Mouse (Mus musculus) MEL (cell line): ENCODE results near the gene Rbck1. TPM values are rescaled to one million over a fixed set of nuclear protein-coding genes. Genes with fewer than 3 reads are reported as not detected.

Experiments used
- DNase-seq: peaks from one replicate; pipeline ENCODE4 v3.0.0; 2011; ENCODE audit warnings: low read depth, low spot score
- H3K27ac ChIP-seq: 2 replicates; pipeline ENCODE4 v1.5.1; 2012; ENCODE audit warnings: low read depth, mild to moderate bottlenecking, control low read depth, low read length, moderate library complexity; ENCODE audit not compliant: control insufficient read depth
- H3K27me3 ChIP-seq, 2 experiments: fragments of 150-350 bp in 1 of 2; sonication (generic) in 1 of 2; 2 replicates each; pipeline ENCODE4 v1.6.1; 2012; ENCODE audit warnings: low read length in 2 of 2, mild to moderate bottlenecking in 2 of 2, improper control_type of control experiment in 1 of 2, moderate library complexity in 1 of 2; ENCODE audit not compliant: insufficient read depth in 2 of 2, control insufficient read depth in 1 of 2
- H3K36me3 ChIP-seq, 2 experiments: 2 replicates each; pipeline ENCODE4 v1.6.1; 2012 to 2014; ENCODE audit warnings: low read length in 2 of 2, improper control_type of control experiment in 1 of 2, inconsistent platforms in 1 of 2, mild to moderate bottlenecking in 1 of 2; ENCODE audit not compliant: insufficient read depth in 2 of 2, control insufficient read depth in 1 of 2
- H3K4me1 ChIP-seq, 2 experiments: fragments of 150-350 bp in 1 of 2; sonication (generic) in 1 of 2; 2 replicates each; pipeline ENCODE4 v1.6.1; 2012; ENCODE audit warnings: low read length in 2 of 2, improper control_type of control experiment in 1 of 2, mild to moderate bottlenecking in 1 of 2; ENCODE audit not compliant: insufficient read depth in 2 of 2, control insufficient read depth in 1 of 2
- H3K4me3 ChIP-seq, 2 experiments: fragments of 150-350 bp in 1 of 2; sonication (generic) in 1 of 2; 2 replicates each; pipeline ENCODE4 v1.5.1; 2012; ENCODE audit warnings: low read depth in 2 of 2, low read length in 2 of 2, mild to moderate bottlenecking in 2 of 2, moderate library complexity in 2 of 2, control low read depth in 1 of 2, improper control_type of control experiment in 1 of 2; ENCODE audit not compliant: control insufficient read depth in 1 of 2, insufficient read depth in 1 of 2
- H3K79me2 ChIP-seq: 2 replicates; pipeline ENCODE4 v1.6.1; 2012; ENCODE audit warnings: mild to moderate bottlenecking, low read length, moderate library complexity; ENCODE audit not compliant: control insufficient read depth, poor library complexity, insufficient read depth
- H3K9ac ChIP-seq: 2 replicates; pipeline ENCODE4 v1.6.1; 2012; ENCODE audit warnings: low read depth, mild to moderate bottlenecking, control low read depth, low read length, moderate library complexity; ENCODE audit not compliant: control insufficient read depth, poor library complexity, severe bottlenecking
- H3K9me3 ChIP-seq: fragments of 150-350 bp; sonication (generic); replicated peaks from 2 replicates; pipeline ENCODE4 v1.6.1; 2012; ENCODE audit warnings: mild to moderate bottlenecking, low read length, improper control_type of control experiment, moderate library complexity; ENCODE audit not compliant: insufficient read depth
- CTCF ChIP-seq, 3 experiments: IDR thresholded peaks in 2 of 3; conservative IDR thresholded peaks in 1 of 3; 2 replicates each; pipeline ENCODE4 v1.5.1; 2011 to 2012; ENCODE audit warnings: low read length in 3 of 3, low read depth in 2 of 3, mild to moderate bottlenecking in 2 of 3, improper control_type of control experiment in 1 of 3, inconsistent platforms in 1 of 3, mixed read lengths in 1 of 3, moderate library complexity in 1 of 3; ENCODE audit not compliant: control insufficient read depth in 1 of 3, insufficient read depth in 1 of 3, poor library complexity in 1 of 3, severe bottlenecking in 1 of 3
- ELF1 ChIP-seq: IDR thresholded peaks from 2 replicates; pipeline ENCODE4 v1.6.1; 2014; ENCODE audit warnings: low read depth, mild to moderate bottlenecking, inconsistent platforms, low read length, improper control_type of control experiment, moderate library complexity
- EP300 ChIP-seq, 2 experiments: IDR thresholded peaks; 2 replicates each; pipeline ENCODE4 v1.6.1; 2011; ENCODE audit warnings: improper control_type of control experiment in 2 of 2, low read length in 2 of 2, low read depth in 1 of 2, mild to moderate bottlenecking in 1 of 2
- ETS1 ChIP-seq: IDR thresholded peaks from 2 replicates; pipeline ENCODE4 v1.6.1; 2012; ENCODE audit warnings: low read depth, mild to moderate bottlenecking, inconsistent platforms, low read length, improper control_type of control experiment, moderate library complexity
- GABPA ChIP-seq: IDR thresholded peaks from 2 replicates; pipeline ENCODE4 v1.6.1; 2012; ENCODE audit warnings: low read depth, mild to moderate bottlenecking, inconsistent platforms, low read length, improper control_type of control experiment, moderate library complexity
- GATA1 ChIP-seq: IDR thresholded peaks from 2 replicates; pipeline ENCODE4 v1.6.1; 2011; ENCODE audit warnings: low read depth, low read length, improper control_type of control experiment
- JUND ChIP-seq: IDR thresholded peaks from 2 replicates; pipeline ENCODE4 v1.6.1; 2011; ENCODE audit warnings: low read depth, mild to moderate bottlenecking, improper control_type of control experiment, low read length
- KAT2A ChIP-seq: conservative IDR thresholded peaks from 2 replicates; pipeline ENCODE4 v1.6.1; 2012; ENCODE audit warnings: low read depth, low read length, improper control_type of control experiment, inconsistent platforms
- MAFK ChIP-seq: IDR thresholded peaks from 2 replicates; pipeline ENCODE4 v1.6.1; 2011; ENCODE audit warnings: low read depth, mild to moderate bottlenecking, low read length, improper control_type of control experiment, borderline replicate concordance
- MAX ChIP-seq: IDR thresholded peaks from 2 replicates; pipeline ENCODE4 v1.6.1; 2011; ENCODE audit warnings: low read length, improper control_type of control experiment
- MAZ ChIP-seq: IDR thresholded peaks from 2 replicates; pipeline ENCODE4 v1.6.1; 2012; ENCODE audit warnings: low read depth, mild to moderate bottlenecking, inconsistent platforms, low read length, improper control_type of control experiment
- MEF2A ChIP-seq: IDR thresholded peaks from 2 replicates; pipeline ENCODE4 v1.6.1; 2014; ENCODE audit warnings: low read depth, mild to moderate bottlenecking, inconsistent platforms, low read length, improper control_type of control experiment; ENCODE audit not compliant: poor library complexity, insufficient replicate concordance, severe bottlenecking; ENCODE audit errors: extremely low read depth
- MXI1 ChIP-seq: IDR thresholded peaks from 2 replicates; pipeline ENCODE4 v1.6.1; 2011; ENCODE audit warnings: mild to moderate bottlenecking, low read depth, low read length, improper control_type of control experiment
- NELFE ChIP-seq: IDR thresholded peaks from 2 replicates; pipeline ENCODE4 v1.6.1; 2011; ENCODE audit warnings: low read depth, low read length, improper control_type of control experiment
- NRF1 ChIP-seq: IDR thresholded peaks from 2 replicates; pipeline ENCODE4 v1.6.1; 2014; ENCODE audit warnings: low read depth, mild to moderate bottlenecking, inconsistent platforms, low read length, improper control_type of control experiment, moderate library complexity; ENCODE audit not compliant: poor library complexity, insufficient read depth, severe bottlenecking
- POLR2A ChIP-seq, 2 experiments: IDR thresholded peaks; 2 replicates each; pipeline ENCODE4 v1.6.1; 2011 to 2012; ENCODE audit warnings: low read length in 2 of 2, mild to moderate bottlenecking in 2 of 2, control low read depth in 1 of 2, improper control_type of control experiment in 1 of 2, low read depth in 1 of 2, moderate library complexity in 1 of 2; ENCODE audit not compliant: control insufficient read depth in 1 of 2, insufficient read depth in 1 of 2, poor library complexity in 1 of 2
- RAD21 ChIP-seq: IDR thresholded peaks from 2 replicates; pipeline ENCODE4 v1.6.1; 2011; ENCODE audit warnings: mild to moderate bottlenecking, low read depth, low read length, improper control_type of control experiment
- RCOR1 ChIP-seq: IDR thresholded peaks from 2 replicates; pipeline ENCODE4 v1.6.1; 2012; ENCODE audit warnings: low read depth, mild to moderate bottlenecking, inconsistent platforms, low read length, improper control_type of control experiment
- SIN3A ChIP-seq: IDR thresholded peaks from 2 replicates; pipeline ENCODE4 v1.6.1; 2012; ENCODE audit warnings: low read length, improper control_type of control experiment, inconsistent platforms
- SMC3 ChIP-seq: IDR thresholded peaks from 2 replicates; pipeline ENCODE4 v1.6.1; 2011; ENCODE audit warnings: low read depth, low read length, improper control_type of control experiment
- TCF12 ChIP-seq: IDR thresholded peaks from 2 replicates; pipeline ENCODE4 v1.6.1; 2014; ENCODE audit warnings: low read depth, mild to moderate bottlenecking, inconsistent platforms, low read length, improper control_type of control experiment, moderate library complexity
- UBTF ChIP-seq: IDR thresholded peaks from 2 replicates; pipeline ENCODE4 v1.6.1; 2012; ENCODE audit warnings: low read depth, mild to moderate bottlenecking, inconsistent platforms, low read length, improper control_type of control experiment, moderate library complexity, borderline replicate concordance; ENCODE audit not compliant: insufficient read depth
- USF1 ChIP-seq: IDR thresholded peaks from 2 replicates; pipeline ENCODE4 v1.6.1; 2014; ENCODE audit warnings: low read depth, mild to moderate bottlenecking, inconsistent platforms, low read length, improper control_type of control experiment, moderate library complexity
- USF2 ChIP-seq, 2 experiments: IDR thresholded peaks; 2 replicates each; pipeline ENCODE4 v1.6.1; 2011 to 2012; ENCODE audit warnings: improper control_type of control experiment in 2 of 2, low read length in 2 of 2, borderline replicate concordance in 1 of 2, inconsistent platforms in 1 of 2, low read depth in 1 of 2, mild to moderate bottlenecking in 1 of 2; ENCODE audit not compliant: insufficient read depth in 1 of 2
- ZC3H11A ChIP-seq: IDR thresholded peaks from 2 replicates; pipeline ENCODE4 v1.6.1; 2012; ENCODE audit warnings: low read depth, mild to moderate bottlenecking, inconsistent platforms, low read length, improper control_type of control experiment
- ZKSCAN1 ChIP-seq: IDR thresholded peaks from 2 replicates; pipeline ENCODE4 v1.6.1; 2012; ENCODE audit warnings: low read depth, mild to moderate bottlenecking, inconsistent platforms, low read length, improper control_type of control experiment, moderate library complexity
- ZNF384 ChIP-seq: IDR thresholded peaks from 2 replicates; pipeline ENCODE4 v1.6.1; 2012; ENCODE audit warnings: low read depth, mild to moderate bottlenecking, inconsistent platforms, low read length, improper control_type of control experiment
- polyA plus RNA-seq, 2 experiments: library from polyadenylated mRNA; stranded (reverse) in 1 of 2; unstranded in 1 of 2; fragments of >175 nt in 1 of 2; fragments of >200 nt in 1 of 2; gene quantifications; 2 replicates each; pipeline versions ENCODE4 v1.2.1 to v1.2.4; 2012; ENCODE audit warnings: low replicate concordance in 2 of 2, low read depth in 1 of 2; ENCODE audit not compliant: insufficient read length in 2 of 2, insufficient read depth in 1 of 2, missing spikeins in 1 of 2
- total RNA-seq: library from RNA; depleted of rRNA; stranded (reverse); fragments of 300-350 nt; gene quantifications from 2 replicates; pipeline ENCODE4 v1.2.3, GENCODE M21; 2012

Rbck1 gene
- total and polyA plus RNA-seq, 3 experiments, result 90.9 to 162 (median 92.1) TPM

DNA sequence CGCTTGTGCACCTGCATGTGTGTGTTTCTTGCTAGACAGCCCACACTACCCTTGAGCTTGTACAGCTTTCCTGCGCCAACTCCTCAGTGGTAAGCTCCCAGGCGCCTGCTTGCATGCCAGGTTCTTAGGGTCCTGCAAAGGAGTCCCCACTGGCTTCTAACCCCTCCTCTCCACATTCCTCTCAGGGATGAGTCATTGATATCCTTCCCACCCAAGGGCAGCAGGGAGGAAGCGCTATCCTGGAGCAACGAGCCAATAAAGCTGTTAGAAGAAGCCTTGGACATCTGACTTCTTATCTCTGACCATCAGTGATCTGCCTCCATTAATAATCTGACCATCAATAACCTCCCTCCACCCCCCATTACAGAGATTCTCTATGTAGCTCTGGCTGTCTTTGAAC lies 35.5 kb upstream of the Rbck1 start:
- Histone ChIP-seq H3K27me3 (no peaks in the 10 kb centered on the region), H3K36me3 (peaks cover 0 to 6% of the 10 kb centered on the region in 2 experiments; a peak in 2 of 4 replicates), H3K4me3 (no peak overlapping the region), H3K9ac (no peak overlapping the region), H3K27ac (no peak overlapping the region), H3K79me2 (no peaks in the 10 kb centered on the region), H3K9me3 (no peaks in the 10 kb centered on the region), H3K4me1 (peaks cover 9 to 11% of the 10 kb centered on the region in 2 experiments)
- no peak for DNase-seq
- no peak for TF ChIP-seq JUND
- no peak for TF ChIP-seq MAFK
- no peak for TF ChIP-seq GATA1
- TF ChIP-seq ZKSCAN1, result no peak
- no peak for TF ChIP-seq GABPA
- TF ChIP-seq NRF1, result no peak
- TF ChIP-seq UBTF, result no peak
- no peak for TF ChIP-seq USF2 (IDR thresholded peaks at IDR 0.05; ENCODE audit: borderline replicate concordance in 1 of 2, insufficient read depth in 1 of 2, low read depth in 1 of 2, low read length in 2 of 2)
- no peak for TF ChIP-seq USF1

DNA sequence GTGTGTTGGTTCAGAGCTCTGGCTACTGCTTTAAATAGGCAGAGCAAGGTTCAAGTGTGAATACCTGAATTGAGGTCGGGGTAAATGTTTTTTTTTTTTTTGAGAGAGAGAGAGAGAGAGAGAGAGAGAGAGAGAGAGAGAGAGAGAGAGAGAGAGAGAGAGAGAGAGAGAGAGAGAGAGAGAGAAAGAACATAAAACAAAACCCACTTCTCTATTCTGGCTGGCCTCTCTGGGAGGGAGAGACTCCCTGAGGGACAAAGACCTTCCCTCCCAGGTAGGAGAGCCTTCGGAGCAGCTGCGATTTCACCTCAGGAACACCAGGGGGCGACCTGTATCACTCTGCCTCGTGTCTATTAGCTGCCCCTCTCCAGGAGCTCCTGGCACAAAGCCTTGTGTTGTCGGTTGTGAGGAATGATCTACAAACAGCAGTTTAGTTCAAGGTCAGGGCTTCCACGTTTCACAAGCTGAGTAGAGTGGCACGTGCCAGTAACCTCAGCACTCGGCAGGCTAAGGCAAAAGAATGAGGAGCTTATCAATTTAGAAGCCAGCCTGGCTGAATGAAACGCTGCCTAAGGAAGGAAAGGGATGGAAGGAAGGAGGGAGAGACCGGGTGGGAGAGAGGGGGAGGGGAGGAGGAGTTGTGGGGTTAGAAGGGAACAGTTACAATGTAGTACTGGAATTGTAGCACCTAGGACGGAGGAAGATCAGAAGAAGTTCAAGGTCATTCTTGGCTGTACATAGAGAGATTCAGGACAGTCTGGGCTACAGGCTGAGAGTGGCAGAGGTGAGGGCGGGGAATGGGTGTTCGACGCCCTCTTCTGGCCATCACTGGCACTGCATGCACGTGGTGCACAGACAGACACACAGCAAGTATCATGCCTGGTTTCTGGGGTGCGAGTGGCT lies 31.0 kb upstream of the Rbck1 start:
- Histone ChIP-seq H3K36me3 (no peaks in the 10 kb centered on the region), H3K4me3 (peak overlapping the region; percentile 55 to 66), H3K27ac (peak overlapping the region; percentile 86), H3K9me3 (no peaks in the 10 kb centered on the region), H3K79me2 (no peaks in the 10 kb centered on the region), H3K4me1 (peaks cover 0 to 4% of the 10 kb centered on the region in 2 experiments; a peak in 3 of 4 replicates), H3K27me3 (no peaks in the 10 kb centered on the region), H3K9ac (peak overlapping the region; percentile 78)
- DNase-seq, result peak; percentile 95
- no peak for TF ChIP-seq RCOR1
- TF ChIP-seq SIN3A, result peak; percentile 57
- TF ChIP-seq SMC3, result peak; percentile 69
- TF ChIP-seq JUND, result peak; percentile 97
- TF ChIP-seq TCF12, result peak; percentile 20; the same call in 1 of the 2 replicates
- no peak for TF ChIP-seq USF2 (IDR thresholded peaks at IDR 0.05; ENCODE audit: borderline replicate concordance in 1 of 2, insufficient read depth in 1 of 2, low read depth in 1 of 2, low read length in 2 of 2)
- peak; percentile 74 for TF ChIP-seq ZNF384
- TF ChIP-seq RAD21, result peak; percentile 71
- peak; percentile 25; the same call in 1 of the 2 replicates for TF ChIP-seq NELFE
- no peak; the same call in 1 of the 2 replicates for TF ChIP-seq NRF1
- peak; percentile 95 for TF ChIP-seq MAX
- peak; percentile 89 to 98 (median 94) for TF ChIP-seq CTCF (IDR thresholded peaks at IDR 0.05 in 2 of 3, conservative IDR thresholded peaks at IDR 0.05 in 1 of 3; ENCODE audit: control insufficient read depth in 1 of 3, insufficient read depth in 1 of 3, low read depth in 2 of 3, low read length in 3 of 3, poor library complexity in 1 of 3, severe bottlenecking in 1 of 3)
- TF ChIP-seq GATA1, result 0 out of 2 replicates have a peak, but pooled peaks have one; percentile 19
- TF ChIP-seq EP300 (IDR thresholded peaks at IDR 0.05; ENCODE audit: low read depth in 1 of 2, low read length in 2 of 2), result peak; percentile 6 to 37; a peak in 1 of 4 replicates
- peak; percentile 83 for TF ChIP-seq MXI1
- peak in 1 of 2 experiments; percentile 63; a peak in 2 of 4 replicates for TF ChIP-seq POLR2A (IDR thresholded peaks at IDR 0.05; ENCODE audit: control insufficient read depth in 1 of 2, insufficient read depth in 1 of 2, low read depth in 1 of 2, low read length in 2 of 2, poor library complexity in 1 of 2)
- peak; percentile 51 for TF ChIP-seq ZC3H11A
- no peak; the same call in 1 of the 2 replicates for TF ChIP-seq KAT2A
- TF ChIP-seq ETS1, result peak; percentile 6; the same call in 1 of the 2 replicates
- TF ChIP-seq MEF2A, result no peak
- TF ChIP-seq MAZ, result 0 out of 2 replicates have a peak, but pooled peaks have one; percentile 26
- 0 out of 2 replicates have a peak, but pooled peaks have one; percentile 11 for TF ChIP-seq ELF1
